Mouse (Mus musculus) midbrain, embryonic 12.5 days (tissue): ENCODE results near the gene Gm9. TPM values are rescaled to one million over a fixed set of nuclear protein-coding genes. Genes with fewer than 3 reads are reported as not detected.
"Not testable (repeated sequence)": the region's sequence is repeated elsewhere in the genome, so short reads cannot be mapped to it uniquely, and the experiment has no call there.

ENCODE experiments used
- ATAC-seq: fragments of 200-750 bp; cut with Nextera tagmentation; 2 replicates; pipeline ENCODE4 v1.8.0; 2017; ENCODE audit warnings: low read depth, moderate TSS enrichment, moderate library complexity; ENCODE audit not compliant: low FRiP score
- H3K27ac ChIP-seq: fragments of 300-500 bp; sonication (generic); replicated peaks from 2 replicates; pipeline ENCODE4 v1.5.1; 2016; ENCODE audit warnings: mild to moderate bottlenecking
- H3K27me3 ChIP-seq: fragments of 300-500 bp; sonication (generic); 2 replicates; pipeline ENCODE4 v1.6.1; 2016; ENCODE audit warnings: mild to moderate bottlenecking
- H3K36me3 ChIP-seq: fragments of 300-500 bp; sonication (generic); 2 replicates; pipeline ENCODE4 v1.6.1; 2016
- H3K4me1 ChIP-seq: fragments of 300-500 bp; sonication (generic); 2 replicates; pipeline ENCODE4 v1.6.1; 2016
- H3K4me2 ChIP-seq: fragments of 300-500 bp; sonication (generic); replicated peaks from 2 replicates; pipeline ENCODE4 v1.6.1; 2016; ENCODE audit warnings: mild to moderate bottlenecking, moderate library complexity
- H3K4me3 ChIP-seq: fragments of 300-500 bp; sonication (generic); 2 replicates; pipeline ENCODE4 v1.5.1; 2016; ENCODE audit warnings: mild to moderate bottlenecking
- H3K9ac ChIP-seq: fragments of 300-500 bp; sonication (generic); replicated peaks from 2 replicates; pipeline ENCODE4 v1.6.1; 2016; ENCODE audit warnings: mild to moderate bottlenecking, moderate library complexity
- H3K9me3 ChIP-seq: fragments of 300-500 bp; sonication (generic); 2 replicates; pipeline ENCODE4 v1.6.1; 2016; ENCODE audit warnings: mild to moderate bottlenecking
- WGBS: fragments of 180-500 bp; shearing (Covaris S2); methylation state at CpG from one replicate; pipeline ENCODE4 v1.1.7; 2016; 5-methylcytosine and 5-hydroxymethylcytosine counted together
- polyA plus RNA-seq: library from polyadenylated mRNA; unstranded; fragments of >200 nt; fragmentation: Nextera tagmentation; extraction: Ambion mirVana; gene quantifications from 2 replicates; pipeline ENCODE4 v1.2.1, GENCODE M21; 2016

Gm9 gene
- not detected in 2 replicates for polyA plus RNA-seq

DNA sequence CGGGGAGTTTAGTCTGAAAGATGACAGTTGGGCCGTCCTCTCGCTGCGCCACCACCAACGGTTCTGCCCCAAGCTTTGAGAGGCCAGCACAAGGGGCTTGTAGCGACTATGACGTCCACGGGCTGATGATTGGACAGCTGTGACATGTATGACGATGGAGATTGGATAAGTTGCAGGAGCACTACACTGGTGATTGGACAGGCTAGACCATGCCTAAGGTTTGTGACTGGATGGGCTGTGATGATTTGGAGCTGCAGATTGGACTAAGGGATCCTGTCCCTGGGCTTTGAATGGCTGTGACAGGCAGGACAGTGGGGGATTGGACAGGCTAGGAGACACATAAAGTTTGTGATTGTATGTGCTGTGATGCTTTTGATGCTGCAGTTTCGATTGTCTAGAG, at the start of gene Gm9:
Gm9 (minus strand) TSS at position 101 of the 400 bp plus-strand sequence.
- H3K27me3 ChIP-seq = no peaks in the 10 kb centered on the region
- no peak within 1 kb of the TSS for H3K27ac ChIP-seq
- no peak within 1 kb of the TSS for H3K4me3 ChIP-seq
- H3K36me3 ChIP-seq = no peaks in the 10 kb centered on the region
- WGBS = 83% methylated on average over 10 of the region's 10 CpGs
- H3K4me1 ChIP-seq = no peaks in the 10 kb centered on the region
- no peaks in the 10 kb centered on the region for H3K9me3 ChIP-seq
- no peak within 1 kb of the TSS for H3K4me2 ChIP-seq
- H3K9ac ChIP-seq = no peak within 1 kb of the TSS
- ATAC-seq = no peak

DNA sequence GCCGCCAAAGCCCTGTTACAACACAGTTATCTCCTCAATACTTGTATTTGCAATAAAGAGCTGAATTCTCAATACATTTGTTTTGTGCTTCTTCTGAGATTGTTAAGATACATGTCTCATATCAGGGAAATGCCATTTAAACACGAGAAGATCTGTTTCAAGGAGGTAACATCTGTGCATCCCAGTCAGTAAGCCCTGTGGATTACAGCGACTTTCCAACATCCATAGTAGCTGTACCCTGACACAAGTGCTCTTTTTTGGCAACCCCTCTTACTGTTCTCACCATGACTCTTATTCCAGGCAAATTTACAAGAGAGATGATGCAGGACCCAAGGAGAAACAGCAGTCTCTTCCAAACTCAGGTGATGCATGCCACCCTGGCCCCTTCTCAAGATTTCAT, 38.8 kb upstream of the Gm9 start, which contains the start of gene Rhox3a:
Rhox3a (plus strand) TSS at position 301 of the 400 bp plus-strand sequence.
- 56% methylated on average over 1 of the region's 3 CpGs for WGBS
- H3K4me2 ChIP-seq, H3K4me3 ChIP-seq, H3K9me3 ChIP-seq, H3K36me3 ChIP-seq, H3K27me3 ChIP-seq, ATAC-seq, H3K9ac ChIP-seq, H3K4me1 ChIP-seq, H3K27ac ChIP-seq: not testable (repeated sequence)

DNA sequence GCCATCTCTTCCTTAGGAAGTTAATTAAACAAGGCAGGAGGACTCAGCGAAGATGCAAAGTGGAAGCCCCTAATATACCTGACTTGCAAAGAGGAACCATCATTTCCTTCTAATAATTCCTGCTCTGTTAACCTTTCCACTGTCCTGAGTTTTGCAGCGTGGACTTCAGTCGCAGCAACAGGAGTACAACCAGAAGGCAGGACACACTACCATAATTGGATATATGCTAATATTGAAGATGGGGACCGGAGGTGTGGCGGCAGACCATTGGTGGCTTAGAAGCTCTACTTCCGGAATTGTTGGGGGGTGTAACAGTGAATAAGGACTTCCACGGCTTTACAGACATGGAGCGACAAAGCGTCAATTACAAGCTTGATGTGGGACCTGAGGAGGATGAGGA, 33.8 kb upstream of the Gm9 start, which contains the start of gene Rhox2a:
Rhox2a (plus strand) TSS at position 301 of the 400 bp plus-strand sequence.
- not testable (repeated sequence) for H3K9me3 ChIP-seq, H3K36me3 ChIP-seq, ATAC-seq, H3K4me2 ChIP-seq, H3K27ac ChIP-seq, H3K9ac ChIP-seq, H3K4me1 ChIP-seq, H3K4me3 ChIP-seq, H3K27me3 ChIP-seq
- no CpG with 5 or more reads among the region's 9 CpGs for WGBS

DNA sequence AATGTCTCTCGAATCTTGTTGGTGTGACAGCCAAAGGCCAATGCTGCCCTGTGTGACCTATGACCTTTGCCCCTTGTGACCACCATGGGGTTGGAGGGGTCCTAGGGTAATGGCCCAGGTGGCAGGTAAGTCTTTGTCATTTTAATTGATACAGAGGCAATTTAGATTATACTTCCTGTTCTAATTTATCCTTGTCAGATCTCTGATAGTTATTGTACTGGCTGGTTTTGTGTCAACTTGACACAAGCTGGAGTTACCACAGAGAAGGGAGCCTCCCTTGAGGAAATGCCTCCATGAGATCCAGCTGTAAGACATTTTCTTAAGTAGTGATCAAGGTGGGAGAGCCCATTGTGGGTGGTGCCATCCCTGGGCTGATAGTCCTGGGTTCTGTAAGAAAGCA, 11.3 kb upstream of the Gm9 start, which contains the start of gene Rhox1:
Rhox1 (minus strand) TSS at position 101 of the 400 bp plus-strand sequence.
- H3K9ac ChIP-seq, H3K36me3 ChIP-seq, ATAC-seq, H3K4me3 ChIP-seq, H3K4me1 ChIP-seq, H3K27ac ChIP-seq, H3K4me2 ChIP-seq, H3K27me3 ChIP-seq, H3K9me3 ChIP-seq: not testable (repeated sequence)
- WGBS = 91% methylated on average over 1 of the region's 1 CpGs

DNA sequence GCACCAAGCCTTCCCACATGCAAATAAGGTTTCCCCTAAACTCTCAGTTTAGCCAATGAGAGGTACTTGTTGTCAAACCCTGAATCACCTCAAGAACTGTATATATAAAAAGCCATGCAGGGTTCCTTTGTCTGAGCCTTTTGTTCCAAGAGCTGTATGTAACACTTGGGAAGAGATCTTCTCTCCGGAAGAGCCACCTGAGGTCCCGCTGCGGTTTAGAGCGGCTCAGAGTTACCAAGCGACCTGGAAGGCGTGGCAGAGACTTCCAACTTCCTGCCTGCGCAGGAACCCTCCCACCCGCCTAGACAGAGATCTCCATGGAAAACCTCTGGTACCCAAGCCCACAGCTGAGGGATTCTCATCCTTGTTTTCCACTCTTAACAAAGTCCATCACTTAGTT, 12.2 kb downstream of the Gm9 start:
- Histone ChIP-seq H3K27ac (no peak overlapping the region), H3K4me1 (no peaks in the 10 kb centered on the region), H3K36me3 (no peaks in the 10 kb centered on the region), H3K4me3 (no peak overlapping the region), H3K4me2 (no peak overlapping the region), H3K9me3 (no peaks in the 10 kb centered on the region), H3K9ac (no peak overlapping the region), H3K27me3 (no peaks in the 10 kb centered on the region)
- 57% methylated on average over 8 of the region's 8 CpGs for WGBS
- no peak for ATAC-seq

DNA sequence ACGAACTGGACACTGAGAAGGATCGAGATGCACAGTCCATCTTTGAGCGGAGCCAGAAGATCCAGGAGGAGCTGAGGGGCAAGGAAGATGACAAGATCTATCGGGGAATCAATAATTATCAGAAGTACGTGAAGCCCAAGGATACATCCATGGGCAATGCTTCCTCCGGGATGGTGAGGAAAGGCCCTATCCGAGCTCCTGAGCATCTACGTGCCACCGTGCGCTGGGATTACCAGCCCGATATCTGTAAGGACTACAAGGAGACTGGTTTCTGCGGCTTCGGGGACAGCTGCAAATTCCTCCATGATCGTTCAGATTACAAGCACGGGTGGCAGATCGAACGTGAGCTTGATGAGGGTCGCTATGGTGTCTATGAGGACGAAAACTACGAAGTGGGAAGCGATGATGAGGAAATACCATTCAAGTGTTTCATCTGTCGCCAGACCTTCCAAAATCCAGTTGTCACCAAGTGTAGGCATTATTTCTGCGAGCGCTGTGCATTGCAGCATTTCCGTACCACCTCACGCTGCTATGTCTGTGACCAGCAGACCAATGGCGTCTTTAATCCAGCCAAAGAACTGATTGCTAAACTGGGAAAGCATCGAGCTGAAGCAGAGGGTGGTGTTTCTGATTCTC, 19.0 kb downstream of the Gm9 start:
- Histone ChIP-seq H3K27ac (peak overlapping the region; percentile 73; the same call in 1 of the 2 replicates), H3K4me2 (peak overlapping the region; percentile 55), H3K9me3 (no peaks in the 10 kb centered on the region), H3K27me3 (no peaks in the 10 kb centered on the region), H3K4me1 (no peaks in the 10 kb centered on the region), H3K9ac (peak overlapping the region; percentile 59), H3K4me3 (peak overlapping the region; percentile 54), H3K36me3 (no peaks in the 10 kb centered on the region)
- ATAC-seq = no peak
- 31% methylated on average over 28 of the region's 28 CpGs for WGBS

DNA sequence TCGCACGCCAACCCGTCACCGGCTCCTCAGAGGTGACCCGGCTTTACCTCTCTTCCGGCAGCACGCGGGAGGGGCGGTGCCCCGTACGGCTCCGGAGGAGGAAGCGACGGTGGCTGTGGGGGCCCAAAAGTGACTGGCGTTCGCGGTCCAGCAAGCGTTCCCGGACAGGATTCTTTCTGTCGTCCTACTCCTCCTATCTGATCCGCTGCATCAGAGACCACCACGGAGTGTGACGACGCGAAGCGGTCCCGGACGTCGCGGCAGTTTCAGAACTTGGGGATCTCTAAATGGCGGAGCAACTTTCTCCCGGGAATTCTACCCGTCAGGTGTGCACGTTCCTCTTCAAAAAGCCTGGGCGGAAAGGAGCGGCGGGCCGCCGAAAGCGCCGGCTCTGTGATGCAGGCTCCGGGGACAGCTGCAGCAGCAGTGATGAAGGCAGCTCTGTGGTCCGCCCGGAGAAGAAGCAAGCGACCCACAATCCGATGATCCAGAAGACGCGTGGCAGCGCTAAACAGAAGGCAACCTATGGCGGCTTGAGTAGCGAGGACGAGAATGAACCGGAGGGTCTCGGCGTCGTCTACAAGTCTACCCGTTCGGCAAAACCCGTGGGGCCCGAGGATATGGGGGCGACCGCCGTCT, 19.6 kb downstream of the Gm9 start, which contains the start of the genes Ndufa1 and Rnf113a1:
Ndufa1 (minus strand) TSS at position 59 of the 639 bp plus-strand sequence.
Rnf113a1 (plus strand) TSS at position 141 of the 639 bp plus-strand sequence.
- Histone ChIP-seq H3K4me3 (peak within 1 kb of the TSS; percentile 54), H3K9me3 (no peaks in the 10 kb centered on the region), H3K9ac (peak within 1 kb of the TSS; percentile 59), H3K4me1 (no peaks in the 10 kb centered on the region), H3K27me3 (no peaks in the 10 kb centered on the region), H3K4me2 (peak within 1 kb of the TSS; percentile 55), H3K27ac (peak within 1 kb of the TSS; percentile 73), H3K36me3 (no peaks in the 10 kb centered on the region)
- WGBS = 18% methylated on average over 63 of the region's 63 CpGs
- ATAC-seq = peak; percentile 92

DNA sequence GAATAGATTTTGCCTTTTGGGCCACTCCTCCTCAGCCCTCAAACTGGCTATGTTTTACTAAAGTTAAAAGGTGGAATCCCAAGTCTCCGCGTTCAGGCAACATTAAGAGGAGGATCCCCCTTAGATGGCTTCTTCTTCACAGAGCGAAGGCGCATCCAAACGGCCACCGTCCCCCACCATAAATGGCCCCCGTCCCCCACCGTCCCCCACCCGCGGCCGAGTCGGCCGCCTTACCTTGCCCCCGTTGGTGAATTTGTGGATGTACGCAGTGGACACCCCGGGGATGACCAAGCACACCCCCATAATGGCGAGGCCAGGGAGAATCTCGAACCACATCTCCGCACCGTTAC, 20.1 kb downstream of the Gm9 start:
- no peak overlapping the region for H3K27ac ChIP-seq
- no peaks in the 10 kb centered on the region for H3K4me1 ChIP-seq
- WGBS = 26% methylated on average over 20 of the region's 20 CpGs
- peak overlapping the region; percentile 47 for H3K9ac ChIP-seq
- H3K9me3 ChIP-seq = no peaks in the 10 kb centered on the region
- H3K27me3 ChIP-seq = no peaks in the 10 kb centered on the region
- peak overlapping the region; percentile 54 for H3K4me3 ChIP-seq
- H3K36me3 ChIP-seq = no peaks in the 10 kb centered on the region
- H3K4me2 ChIP-seq = peak overlapping the region; percentile 55
- no peak for ATAC-seq

DNA sequence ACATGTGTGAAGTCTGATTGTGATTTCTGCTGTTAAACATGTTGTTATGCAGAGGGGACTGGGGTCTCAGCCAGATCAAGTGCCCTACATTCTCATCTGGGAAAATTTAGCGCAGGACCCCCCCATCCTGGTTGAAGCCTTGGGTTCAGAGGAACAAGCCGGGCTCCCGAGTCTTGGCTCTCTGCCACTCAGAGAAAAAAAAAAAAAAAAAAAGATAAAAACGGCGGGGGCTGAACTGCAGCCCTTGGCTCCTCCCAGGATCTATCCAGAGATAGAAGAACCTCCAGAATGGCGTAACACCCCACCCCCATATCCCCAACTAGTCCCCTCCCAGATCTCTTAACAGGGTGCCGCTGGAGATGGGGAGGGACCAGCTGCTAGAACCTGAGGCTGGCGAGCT, 26.4 kb downstream of the Gm9 start:
- not testable (repeated sequence) for H3K9ac ChIP-seq, H3K27me3 ChIP-seq, H3K36me3 ChIP-seq, ATAC-seq, H3K4me2 ChIP-seq, H3K4me3 ChIP-seq, H3K4me1 ChIP-seq, H3K9me3 ChIP-seq, H3K27ac ChIP-seq
- 79% methylated on average over 8 of the region's 8 CpGs for WGBS

DNA sequence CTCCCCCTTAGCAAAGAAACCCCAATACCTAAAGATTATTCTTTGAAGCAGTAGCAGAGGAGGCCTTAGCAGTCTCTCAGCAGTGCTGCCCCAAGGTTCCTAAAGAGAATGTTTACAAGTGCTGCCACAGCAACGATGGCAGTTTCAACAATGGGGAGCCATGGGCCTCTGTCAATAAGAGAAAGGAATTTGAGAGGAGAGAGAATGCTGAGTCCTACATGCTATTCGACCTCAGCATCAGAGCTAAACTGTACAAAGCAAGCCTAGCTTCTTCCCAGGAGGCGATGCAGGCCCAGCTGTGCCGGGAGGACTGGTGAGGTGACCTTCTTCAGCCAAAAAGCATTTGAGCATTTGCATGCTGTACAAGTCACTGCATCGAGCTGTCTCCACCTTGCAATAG, 42.1 kb downstream of the Gm9 start, which contains the start of gene Akap14:
Akap14 (minus strand) TSS at position 101 of the 400 bp plus-strand sequence.
- H3K9ac ChIP-seq = no peak within 1 kb of the TSS
- no peak for ATAC-seq
- no peak within 1 kb of the TSS for H3K27ac ChIP-seq
- no peaks in the 10 kb centered on the region for H3K36me3 ChIP-seq
- no peaks in the 10 kb centered on the region for H3K4me1 ChIP-seq
- H3K4me3 ChIP-seq = no peak within 1 kb of the TSS
- H3K9me3 ChIP-seq = no peaks in the 10 kb centered on the region
- no peaks in the 10 kb centered on the region for H3K27me3 ChIP-seq
- 43% methylated on average over 5 of the region's 5 CpGs for WGBS
- H3K4me2 ChIP-seq = no peak within 1 kb of the TSS

DNA sequence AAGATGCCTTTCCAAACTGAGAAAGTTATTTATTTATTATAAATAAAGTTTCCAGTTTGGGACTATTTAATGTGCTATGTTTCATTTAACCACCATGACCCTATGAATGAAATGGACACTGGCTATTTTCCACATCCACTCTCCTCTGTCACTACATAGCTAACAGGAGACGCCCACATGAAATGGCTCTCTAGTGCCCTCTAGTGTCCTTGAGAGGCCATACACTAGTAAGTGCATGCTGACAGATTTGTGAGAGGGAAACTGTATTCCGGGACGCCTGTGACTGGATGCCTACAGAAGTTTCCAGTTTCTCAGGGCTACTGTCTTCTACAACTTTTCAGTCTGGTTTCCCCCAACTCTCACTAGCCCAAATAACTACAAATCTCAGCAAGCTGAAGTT, 43.8 kb downstream of the Gm9 start:
- no peak overlapping the region for H3K9ac ChIP-seq
- 43% methylated on average over 3 of the region's 3 CpGs for WGBS
- no peaks in the 10 kb centered on the region for H3K4me1 ChIP-seq
- no peak for ATAC-seq
- H3K36me3 ChIP-seq = no peaks in the 10 kb centered on the region
- H3K4me3 ChIP-seq = no peak overlapping the region
- H3K4me2 ChIP-seq = no peak overlapping the region
- H3K9me3 ChIP-seq = no peaks in the 10 kb centered on the region
- H3K27ac ChIP-seq = no peak overlapping the region
- no peaks in the 10 kb centered on the region for H3K27me3 ChIP-seq

DNA sequence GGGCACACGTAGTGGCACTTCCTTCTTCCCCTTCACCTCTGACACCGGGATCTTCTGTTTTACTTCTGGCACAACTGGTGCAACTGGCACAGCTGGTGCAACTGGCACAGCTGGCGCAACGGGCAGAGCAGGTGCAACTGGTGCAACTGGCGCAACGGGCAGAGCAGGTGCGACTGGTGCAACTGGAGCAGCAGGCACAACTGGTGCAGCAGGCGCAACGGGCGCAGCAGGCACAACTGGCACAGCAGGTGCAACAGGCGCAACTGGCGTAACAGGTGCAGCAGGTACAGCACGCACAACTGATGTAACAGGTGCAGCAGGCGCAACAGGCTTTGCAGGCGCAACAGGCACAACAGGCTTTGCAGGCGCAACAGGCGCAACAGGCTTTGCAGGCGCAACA, 47.7 kb downstream of the Gm9 start:
- H3K36me3 ChIP-seq = no peaks in the 10 kb centered on the region
- H3K9me3 ChIP-seq = no peaks in the 10 kb centered on the region
- H3K4me1 ChIP-seq = no peaks in the 10 kb centered on the region
- H3K27me3 ChIP-seq = no peaks in the 10 kb centered on the region
- H3K4me2 ChIP-seq = no peak overlapping the region
- no peak overlapping the region for H3K9ac ChIP-seq
- ATAC-seq = no peak
- 74% methylated on average over 18 of the region's 18 CpGs for WGBS
- no peak overlapping the region for H3K27ac ChIP-seq
- no peak overlapping the region for H3K4me3 ChIP-seq
